Mouse (Mus musculus): ENCODE measurements around the gene Dnph1. TPM values are rescaled to one million over a fixed set of nuclear protein-coding genes. Genes with fewer than 3 reads are reported as not detected.
"Not testable (repeated sequence)": the region's sequence is repeated elsewhere in the genome, so short reads cannot be mapped to it uniquely, and the experiment has no call there.

Dnph1 gene
- total RNA-seq, 2 experiments from 2014 or later: 4.2 to 5.0 TPM

GRCm38 (mm10) chr17:46476601-46477000 is 19.9 kb upstream of the Dnph1 start:
- intact Hi-C loops (cut with DNase I): no loop called here

GRCm38 (mm10) chr17:46477286-46477685 is 19.2 kb upstream of the Dnph1 start:
- no peak overlapping the region for H3K27ac ChIP-seq
- TF ChIP-seq CTCF (IDR thresholded peaks at IDR 0.05): no peak
- intact Hi-C loops (cut with DNase I): no loop called here
- H3K4me3 ChIP-seq: no peak overlapping the region
- DNase-seq (ENCODE audit: extremely low spot score in 1 of 2, low spot score in 2 of 2): no peak

More at GRCm38 (mm10) chr17:46476601-46477000, 19.9 kb upstream of the Dnph1 start:
- DNase-seq (ENCODE audit: extremely low spot score in 1 of 2, low spot score in 2 of 2): no peak
- no peak for TF ChIP-seq CTCF (IDR thresholded peaks at IDR 0.05)
- no peak overlapping the region for H3K27ac ChIP-seq
- no peak overlapping the region for H3K4me3 ChIP-seq

GRCm38 (mm10) chr17:46483561-46484001 is 12.9 kb upstream of the Dnph1 start:
- intact Hi-C loops (cut with DNase I): no loop called here
- Histone ChIP-seq H3K4me3 (peak overlapping the region; percentile 58), H3K27ac (peak overlapping the region; percentile 55)
- no peak for TF ChIP-seq CTCF (IDR thresholded peaks at IDR 0.05)
- peak; percentile 52 to 57 for DNase-seq (ENCODE audit: extremely low spot score in 1 of 2, low spot score in 2 of 2)

- TF ChIP-seq CTCF (IDR thresholded peaks at IDR 0.05): no peak
- peak in 1 of 2 experiments; percentile 32 for DNase-seq (ENCODE audit: extremely low spot score in 1 of 2, low spot score in 2 of 2)
- Histone ChIP-seq H3K27ac (peak overlapping the region; percentile 55), H3K4me3 (peak overlapping the region; percentile 58)
- intact Hi-C loops (cut with DNase I): no loop called here
Observed at GRCm38 (mm10) chr17:46484021-46484431, 12.5 kb upstream of the Dnph1 start.

- H3K27ac ChIP-seq: no peak overlapping the region
- TF ChIP-seq CTCF (IDR thresholded peaks at IDR 0.05): peak; percentile 33
Observed at GRCm38 (mm10) chr17:46484461-46484875, 12.0 kb upstream of the Dnph1 start.

GRCm38 (mm10) chr17:46486995-46487394 is 9.5 kb upstream of the Dnph1 start:
- peak overlapping the region; percentile 81 for H3K27ac ChIP-seq
- DNase-seq (ENCODE audit: extremely low spot score in 1 of 2, low spot score in 2 of 2): peak in 1 of 2 experiments; percentile 25
- TF ChIP-seq CTCF (IDR thresholded peaks at IDR 0.05): no peak
- intact Hi-C loops (cut with DNase I): no loop called here
- H3K4me3 ChIP-seq: peak overlapping the region; percentile 74

More at GRCm38 (mm10) chr17:46484461-46484875, 12.0 kb upstream of the Dnph1 start:
- intact Hi-C loops (cut with DNase I): no loop called here
- H3K4me3 ChIP-seq: peak overlapping the region; percentile 58
- DNase-seq (ENCODE audit: extremely low spot score in 1 of 2, low spot score in 2 of 2): peak in 1 of 2 experiments; percentile 19

GRCm38 (mm10) chr17:46487431-46487830 is 9.1 kb upstream of the Dnph1 start, which contains the start of gene Ttbk1:
Gene Ttbk1 (minus strand): TSS chr17:46487675.
- peak; percentile 67 to 77 for DNase-seq (ENCODE audit: extremely low spot score in 1 of 2, low spot score in 2 of 2)
- Histone ChIP-seq H3K4me3 (peak within 1 kb of the TSS; percentile 74), H3K27ac (peak within 1 kb of the TSS; percentile 83)
- no peak for TF ChIP-seq CTCF (IDR thresholded peaks at IDR 0.05)
- intact Hi-C loops (cut with DNase I): no loop called here

- Histone ChIP-seq H3K4me3 (no peak overlapping the region), H3K27ac (no peak overlapping the region)
- TF ChIP-seq CTCF (IDR thresholded peaks at IDR 0.05): no peak
- intact Hi-C loops (cut with DNase I): no loop called here
- no peak for DNase-seq (ENCODE audit: extremely low spot score in 1 of 2, low spot score in 2 of 2)
Observed at GRCm38 (mm10) chr17:46495486-46495885, 1.0 kb upstream of the Dnph1 start.

GRCm38 (mm10) chr17:46496081-46496480 is 430 bp upstream of the Dnph1 start:
- H3K27ac ChIP-seq; intact Hi-C loops (cut with DNase I); DNase-seq (ENCODE audit: extremely low spot score in 1 of 2, low spot score in 2 of 2): not testable (repeated sequence)
- H3K4me3 ChIP-seq: peak overlapping the region; percentile 54

- no peak for TF ChIP-seq CTCF (IDR thresholded peaks at IDR 0.05)
- no peak for DNase-seq (ENCODE audit: extremely low spot score in 1 of 2, low spot score in 2 of 2)
- H3K4me3 ChIP-seq: no peak overlapping the region
- intact Hi-C loops (cut with DNase I): no loop called here
- no peak overlapping the region for H3K27ac ChIP-seq
Observed at GRCm38 (mm10) chr17:46497956-46498355, 1.4 kb downstream of the Dnph1 start.

GRCm38 (mm10) chr17:46502775-46503174 is 6.3 kb downstream of the Dnph1 start:
- no peak overlapping the region for H3K27ac ChIP-seq
- DNase-seq (ENCODE audit: extremely low spot score in 1 of 2, low spot score in 2 of 2): no peak
- intact Hi-C loops (cut with DNase I): no loop called here
- TF ChIP-seq CTCF (IDR thresholded peaks at IDR 0.05): no peak
- no peak overlapping the region for H3K4me3 ChIP-seq

GRCm38 (mm10) chr17:46503847-46504638 is 7.5 kb downstream of the Dnph1 start:
- TF ChIP-seq CTCF (IDR thresholded peaks at IDR 0.05): no peak
- Histone ChIP-seq H3K27ac (no peak overlapping the region), H3K4me3 (no peak overlapping the region)
- DNase-seq (ENCODE audit: extremely low spot score in 1 of 2, low spot score in 2 of 2): no peak
- intact Hi-C loops (cut with DNase I): no loop called here
